8 mouse cellular contexts compared by ENCODE assay signal in genomic region chr3:51326664-51327428, GRCm38 (mm10). TPM values are rescaled to one million over a fixed set of nuclear protein-coding genes. Genes with fewer than 3 reads are reported as not detected.
DNase-seq lines count a peak whose midpoint lies in the region; ATAC-seq and TF ChIP-seq lines count a peak whose summit lies in the region.

No protein-coding gene starts in this region.

- H3K27ac ChIP-seq in midbrain, postnatal 0 days (ENCODE audit: low read depth, low read length): no peak overlapping the region

- no peak overlapping the region for H3K9ac ChIP-seq in midbrain, postnatal 0 days (replicated peaks; ENCODE audit: low read length, poor library complexity, severe bottlenecking)

- H3K4me3 ChIP-seq in midbrain, postnatal 0 days (ENCODE audit: low read depth, low read length): no peak overlapping the region

- H3K36me3 ChIP-seq in midbrain, postnatal 0 days (ENCODE audit: insufficient read depth, low read length): no peaks in the 10 kb centered on the region

- no peaks in the 10 kb centered on the region for H3K9me3 ChIP-seq in midbrain, postnatal 0 days (ENCODE audit: low read length)

- peak; percentile 36 for DNase-seq in layer of hippocampus, adult 11-12 months (ENCODE audit: low spot score)
- DNase-seq in layer of hippocampus, postnatal 25 days (ENCODE audit: extremely low spot score in 1 of 2, low spot score in 1 of 2): no peak
- DNase-seq in adrenal gland, adult 8-10 months: peak; percentile 40
- peak; percentile 55 for DNase-seq in kidney, postnatal 10 days
- DNase-seq in midbrain, postnatal 0 days (ENCODE audit: low spot score): peak; percentile 33
- DNase-seq in cerebellum, postnatal 25 days: no peak
- no peak for DNase-seq in frontal cortex, postnatal 36 days (ENCODE audit: low spot score in 2 of 2)

- TF ChIP-seq CTCF in midbrain, postnatal 0 days (IDR thresholded peaks at IDR 0.05): no peak

- H3K4me2 ChIP-seq in midbrain, postnatal 0 days (ENCODE audit: low read depth, low read length, poor library complexity, severe bottlenecking): no peak overlapping the region

- H3K4me1 ChIP-seq in midbrain, postnatal 0 days (ENCODE audit: insufficient read depth, low read length): no peaks in the 10 kb centered on the region

- H3K27me3 ChIP-seq in midbrain, postnatal 0 days (ENCODE audit: insufficient read depth, low read length): no peaks in the 10 kb centered on the region

- ATAC-seq in granulocyte monocyte progenitor cell, adult 5-6 weeks (replicated peaks; ENCODE audit: poor library complexity, severe bottlenecking): peak; percentile 87
- ATAC-seq in midbrain, postnatal 0 days (ENCODE audit: low FRiP score): no peak; the same call in 1 of the 2 replicates

- 78% methylated on average over 3 of the region's 3 CpGs for WGBS in midbrain, postnatal 0 days

RNA-seq across cellular contexts. Expression of gene Elf2, which starts 13.6 kb away (rescaled TPM):
- total RNA-seq in layer of hippocampus, postnatal 25 days (2021): 10 to 100 TPM; 41.3 to 44.6 TPM
- 10 to 100 TPM; 57.5 to 93.6 (median 80.2) TPM for total RNA-seq in adrenal gland, adult 8-10 months (2022)
- total RNA-seq in granulocyte monocyte progenitor cell, adult 5-6 weeks (2014; fragmentation: Nextera tagmentation): 56.9 and 64.6 TPM in 2 replicates
- 103 and 116 TPM in 2 replicates for total RNA-seq in granulocyte monocyte progenitor cell, adult 5-6 weeks (2017)
- total RNA-seq in midbrain, postnatal 0 days (2014; rRNA removed): 38.7 and 45.6 TPM in 2 replicates
- 22.2 and 26.1 TPM in 2 replicates for polyA plus RNA-seq in midbrain, postnatal 0 days (2015; fragmentation: Nextera tagmentation; extraction: Ambion mirVana)

Comparison
In these comparisons a context has a peak if more than half of its experiments do, and no peak if none do; other contexts are left out.
1. DNase-seq: peak in layer of hippocampus, adult 11-12 months (single experiment), adrenal gland, adult 8-10 months (single experiment), kidney, postnatal 10 days (single experiment) and midbrain, postnatal 0 days (single experiment); none in layer of hippocampus, postnatal 25 days (0 of 2), cerebellum, postnatal 25 days (0 of 2) and frontal cortex, postnatal 36 days (0 of 2).